Mouse (Mus musculus) forebrain, embryonic 12.5 days (tissue): ENCODE measurements around the gene Pfdn6. TPM values are rescaled to one million over a fixed set of nuclear protein-coding genes. Genes with fewer than 3 reads are reported as not detected.
"Not testable (repeated sequence)": the region's sequence is repeated elsewhere in the genome, so short reads cannot be mapped to it uniquely, and the experiment has no call there.

ENCODE experiments used
- ATAC-seq: fragments of 200-750 bp; cut with Nextera tagmentation; 2 replicates; pipeline ENCODE4 v1.8.0; 2017; ENCODE audit warnings: moderate TSS enrichment; ENCODE audit not compliant: low FRiP score
- H3K27ac ChIP-seq: fragments of 300-500 bp; sonication (generic); 2 replicates; pipeline ENCODE4 v1.5.1; 2016; ENCODE audit warnings: mild to moderate bottlenecking
- H3K27me3 ChIP-seq: fragments of 300-500 bp; sonication (generic); 2 replicates; pipeline ENCODE4 v1.6.1; 2016; ENCODE audit warnings: mild to moderate bottlenecking
- H3K36me3 ChIP-seq: fragments of 300-500 bp; sonication (generic); replicated peaks from 2 replicates; pipeline ENCODE4 v1.6.1; 2016; ENCODE audit warnings: mild to moderate bottlenecking
- H3K4me1 ChIP-seq: fragments of 300-500 bp; sonication (generic); 2 replicates; pipeline ENCODE4 v1.6.1; 2016
- H3K4me2 ChIP-seq: fragments of 300-500 bp; sonication (generic); 2 replicates; pipeline ENCODE4 v1.6.1; 2016; ENCODE audit warnings: mild to moderate bottlenecking, moderate library complexity
- H3K4me3 ChIP-seq: fragments of 300-500 bp; sonication (generic); replicated peaks from 2 replicates; pipeline ENCODE4 v1.5.1; 2016; ENCODE audit warnings: mild to moderate bottlenecking
- H3K9ac ChIP-seq: fragments of 300-500 bp; sonication (generic); 2 replicates; pipeline ENCODE4 v1.6.1; 2016; ENCODE audit warnings: mild to moderate bottlenecking
- H3K9me3 ChIP-seq: fragments of 300-500 bp; sonication (generic); 2 replicates; pipeline ENCODE4 v1.6.1; 2016
- WGBS: fragments of 180-500 bp; shearing (Covaris S2); methylation state at CpG from one replicate; pipeline ENCODE4 v1.1.7; 2016; 5-methylcytosine and 5-hydroxymethylcytosine counted together
- polyA plus RNA-seq: library from polyadenylated mRNA; unstranded; fragments of >200 nt; fragmentation: Nextera tagmentation; extraction: Ambion mirVana; gene quantifications from 2 replicates; pipeline ENCODE4 v1.2.1, GENCODE M21; 2016

The Pfdn6 gene
- polyA plus RNA-seq: 198 and 201 TPM in 2 replicates

DNA sequence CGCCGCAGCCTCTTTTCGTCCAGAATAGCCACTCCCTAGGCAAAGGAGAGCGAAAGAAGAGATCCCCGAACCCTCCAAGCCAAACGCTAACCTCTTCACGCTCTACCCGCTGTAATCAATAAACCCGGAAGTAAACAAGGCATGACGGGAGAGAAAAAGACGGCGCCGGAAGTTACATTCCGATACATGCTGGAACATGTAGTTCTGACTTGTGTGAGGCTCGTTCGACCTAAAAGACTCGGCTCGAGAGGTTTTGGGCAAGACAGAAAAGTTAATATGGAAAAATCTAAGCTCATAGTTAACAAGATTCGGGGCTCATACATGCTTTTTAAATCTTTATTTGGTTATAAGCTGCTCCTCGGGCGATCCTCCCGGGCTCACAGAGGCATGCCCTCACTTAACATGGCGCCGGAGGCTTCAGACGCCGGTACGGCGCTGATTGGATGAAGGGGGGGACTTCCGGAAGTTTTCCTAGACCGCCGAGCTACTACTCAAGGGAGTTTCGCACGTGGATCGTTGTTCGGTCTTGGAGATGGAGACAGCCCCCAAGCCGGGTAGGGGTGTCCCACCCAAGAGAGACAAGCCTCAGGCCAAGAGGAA lies at the start of gene Pfdn6, which contains the start of gene Wdr46:
Pfdn6 (minus strand) TSS at position 138 of the 600 bp plus-strand sequence.
Wdr46 (plus strand) TSS at position 455 of the 600 bp plus-strand sequence.
- Histone ChIP-seq H3K4me1 (peaks cover 23% of the 10 kb centered on the region), H3K36me3 (peaks cover 57% of the 10 kb centered on the region), H3K27ac (0 out of 2 replicates have a peak within 1 kb of the TSS, but pooled peaks have one; percentile 50), H3K9ac (peak within 1 kb of the TSS; percentile 81), H3K9me3 (no peaks in the 10 kb centered on the region), H3K4me2 (peak within 1 kb of the TSS; percentile 99), H3K27me3 (no peaks in the 10 kb centered on the region), H3K4me3 (peak within 1 kb of the TSS; percentile 87)
- WGBS: under 1% methylated on average over 36 of the region's 36 CpGs
- peak; percentile 88 for ATAC-seq

DNA sequence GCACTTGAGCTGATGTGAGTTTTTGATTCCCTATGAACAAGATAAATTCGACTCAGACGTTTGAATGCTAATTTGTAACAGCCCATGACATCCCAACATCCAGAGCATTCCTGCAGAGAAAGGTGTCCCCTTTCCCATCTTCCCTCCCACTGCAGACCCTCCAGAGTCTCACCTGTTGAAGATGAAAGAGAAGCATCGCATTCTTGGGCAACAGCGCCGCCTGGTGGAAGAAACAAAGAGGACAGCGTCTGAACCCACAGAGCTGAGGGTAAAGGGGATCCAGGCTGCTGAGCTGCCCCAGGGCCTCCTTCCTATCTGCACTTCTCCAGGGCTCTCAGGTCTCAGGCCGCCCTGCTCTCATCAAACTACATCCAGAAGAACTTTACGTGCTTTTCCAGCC lies 42.0 kb upstream of the Pfdn6 start:
- H3K36me3 ChIP-seq, H3K9me3 ChIP-seq, H3K27ac ChIP-seq, ATAC-seq, H3K9ac ChIP-seq: not testable (repeated sequence)
- Histone ChIP-seq H3K4me1 (peaks cover 20% of the 10 kb centered on the region), H3K4me2 (peak overlapping the region; percentile 59), H3K27me3 (peaks cover 36% of the 10 kb centered on the region), H3K4me3 (peak overlapping the region; percentile 45)
- WGBS: 11% methylated on average over 8 of the region's 8 CpGs

DNA sequence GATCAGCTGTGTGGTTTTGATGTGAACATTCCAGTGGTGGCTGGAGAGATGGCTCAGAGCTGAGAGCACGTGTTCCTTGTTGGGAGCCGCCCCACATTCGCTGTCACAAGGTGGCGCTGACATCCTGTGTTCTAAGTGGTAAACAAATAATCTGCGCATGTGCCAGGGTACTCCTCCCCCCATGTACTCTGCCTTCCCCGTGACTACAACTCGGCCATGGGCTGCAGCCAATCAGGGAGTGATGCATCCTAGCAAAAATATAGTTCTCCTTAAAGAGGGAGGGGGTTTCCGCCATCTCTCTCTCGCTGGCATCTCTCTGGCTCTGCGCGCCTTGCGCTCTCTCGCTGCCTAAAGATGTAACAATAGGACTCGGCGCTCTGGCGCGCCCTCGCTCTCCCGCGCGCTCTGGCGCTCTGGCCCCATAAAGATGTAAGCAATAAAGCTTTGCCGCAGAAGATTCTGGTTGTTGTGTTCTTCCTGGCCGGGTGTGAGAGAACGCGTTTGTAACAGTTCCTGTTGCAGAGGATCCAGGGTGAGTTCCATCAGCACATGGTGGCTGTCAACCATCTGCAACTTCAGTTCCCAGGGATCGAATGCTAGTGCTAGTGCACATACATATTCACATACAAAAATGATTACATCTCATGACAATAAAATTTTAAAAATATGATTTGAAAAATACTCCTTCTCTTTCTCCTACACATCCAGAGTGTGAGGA lies 41.2 kb upstream of the Pfdn6 start:
- Histone ChIP-seq H3K4me2 (peak overlapping the region; percentile 59), H3K27ac (peak overlapping the region; percentile 90), H3K4me1 (peaks cover 20% of the 10 kb centered on the region), H3K4me3 (peak overlapping the region; percentile 45), H3K9ac (peak overlapping the region; percentile 62), H3K27me3 (peaks cover 44% of the 10 kb centered on the region)
- ATAC-seq: peak; percentile 95
- not testable (repeated sequence) for H3K9me3 ChIP-seq, H3K36me3 ChIP-seq
- under 1% methylated on average over 27 of the region's 27 CpGs for WGBS

DNA sequence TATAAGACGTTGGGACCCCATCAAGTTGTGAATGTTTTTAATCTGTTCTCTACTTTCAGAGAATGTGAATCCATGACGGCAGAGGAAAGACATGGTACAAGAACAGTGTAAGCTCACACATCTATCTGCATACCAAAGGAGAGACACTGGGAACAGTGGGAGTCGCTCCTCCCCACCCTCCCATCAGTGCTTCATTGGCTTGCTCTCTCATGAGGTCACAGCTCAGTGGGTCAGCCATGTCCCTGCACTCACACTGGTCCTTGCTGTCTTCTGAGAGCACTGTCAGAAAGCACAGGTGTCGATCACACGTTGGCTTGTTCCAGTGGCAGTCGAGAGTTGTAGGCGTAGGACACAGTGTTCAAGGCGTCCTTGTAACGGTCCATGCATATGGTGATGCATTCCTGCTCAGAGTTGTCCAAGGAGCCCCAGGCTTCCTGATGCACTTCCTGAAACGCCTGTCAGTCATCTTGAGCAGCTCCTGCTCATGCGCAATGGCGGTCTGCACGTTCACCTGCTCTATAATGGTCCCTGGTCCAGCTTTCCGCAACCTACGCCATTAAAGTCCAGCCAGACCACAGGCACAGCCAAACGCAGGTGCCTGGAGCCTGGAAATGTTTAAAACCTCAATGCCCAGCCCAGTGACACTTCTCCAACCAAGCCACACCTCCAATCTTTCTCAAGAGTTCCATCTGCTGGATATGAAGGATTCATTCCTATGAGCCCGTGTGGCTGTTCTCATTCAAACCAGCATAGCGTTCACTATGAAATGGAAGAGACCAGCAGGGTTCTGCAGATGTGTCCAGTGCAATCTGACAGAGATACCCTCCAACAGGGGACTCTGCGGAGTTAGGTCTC lies 40.3 kb upstream of the Pfdn6 start:
- no peak overlapping the region for H3K9ac ChIP-seq
- 81% methylated on average over 19 of the region's 19 CpGs for WGBS
- H3K36me3 ChIP-seq: no peaks in the 10 kb centered on the region
- H3K27me3 ChIP-seq: peaks cover 48% of the 10 kb centered on the region
- H3K4me1 ChIP-seq: peaks cover 20% of the 10 kb centered on the region
- ATAC-seq: no peak
- H3K9me3 ChIP-seq: no peaks in the 10 kb centered on the region
- H3K4me2 ChIP-seq: peak overlapping the region; percentile 24
- H3K27ac ChIP-seq: no peak overlapping the region
- no peak overlapping the region; the same call in 1 of the 2 replicates for H3K4me3 ChIP-seq

DNA sequence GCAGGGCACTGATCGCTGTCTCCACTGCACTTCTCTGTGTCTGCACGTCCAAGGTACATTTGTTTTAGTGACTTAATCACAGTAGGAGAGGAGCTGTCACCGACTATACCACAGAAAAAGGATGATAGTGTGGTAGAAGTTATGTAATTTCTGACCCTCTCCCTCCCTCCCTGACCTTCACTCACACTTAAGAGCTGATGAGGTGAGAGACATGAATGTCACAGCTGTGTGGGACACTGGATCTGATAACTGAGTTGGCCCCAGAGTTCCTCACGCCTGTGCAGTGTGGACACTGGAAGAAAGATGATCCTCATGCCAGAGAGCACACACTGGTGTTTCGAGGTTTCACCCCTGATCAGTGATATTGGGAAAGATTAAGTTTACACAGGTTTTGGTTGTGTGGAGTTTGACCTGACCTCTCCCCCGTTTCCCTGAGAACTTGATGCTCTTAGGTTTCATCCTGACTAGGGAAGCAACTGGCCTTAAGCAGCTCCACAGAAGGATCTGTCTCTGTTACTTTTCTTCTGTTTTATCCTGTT lies 39.4 kb upstream of the Pfdn6 start:
- Histone ChIP-seq H3K4me3 (no peak overlapping the region), H3K36me3 (no peaks in the 10 kb centered on the region), H3K27me3 (peaks cover 50% of the 10 kb centered on the region), H3K9ac (no peak overlapping the region), H3K4me1 (peaks cover 20% of the 10 kb centered on the region), H3K27ac (no peak overlapping the region), H3K9me3 (no peaks in the 10 kb centered on the region), H3K4me2 (no peak overlapping the region)
- no peak for ATAC-seq
- 78% methylated on average over 6 of the region's 6 CpGs for WGBS

DNA sequence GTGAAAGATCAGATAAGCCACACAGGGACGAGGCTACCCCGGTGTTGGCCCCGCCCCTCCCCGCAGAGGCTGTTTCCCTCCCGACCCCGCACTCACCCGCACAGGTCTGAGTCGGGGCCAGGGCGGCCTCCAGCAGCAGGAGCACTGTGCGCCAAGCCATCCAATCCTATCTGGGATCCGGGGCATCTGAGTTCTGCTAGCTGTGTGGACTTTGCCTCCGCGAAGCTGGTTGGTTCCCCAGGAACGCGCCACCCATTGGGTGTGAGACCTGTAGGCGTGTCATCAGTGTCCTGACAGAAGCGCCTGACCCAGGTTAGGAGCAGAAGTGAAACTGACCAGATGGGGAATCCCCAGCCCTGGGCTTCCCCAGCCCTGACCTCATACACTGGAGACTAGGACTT lies 38.5 kb upstream of the Pfdn6 start:
- Histone ChIP-seq H3K4me3 (peak overlapping the region; percentile 33), H3K27me3 (peaks cover 50% of the 10 kb centered on the region), H3K4me2 (peak overlapping the region; percentile 51), H3K9ac (0 out of 2 replicates have a peak overlapping the region, but pooled peaks have one; percentile 25), H3K27ac (no peak overlapping the region), H3K36me3 (no peaks in the 10 kb centered on the region), H3K4me1 (peaks cover 20% of the 10 kb centered on the region), H3K9me3 (no peaks in the 10 kb centered on the region)
- ATAC-seq: no peak
- WGBS: under 1% methylated on average over 17 of the region's 17 CpGs

DNA sequence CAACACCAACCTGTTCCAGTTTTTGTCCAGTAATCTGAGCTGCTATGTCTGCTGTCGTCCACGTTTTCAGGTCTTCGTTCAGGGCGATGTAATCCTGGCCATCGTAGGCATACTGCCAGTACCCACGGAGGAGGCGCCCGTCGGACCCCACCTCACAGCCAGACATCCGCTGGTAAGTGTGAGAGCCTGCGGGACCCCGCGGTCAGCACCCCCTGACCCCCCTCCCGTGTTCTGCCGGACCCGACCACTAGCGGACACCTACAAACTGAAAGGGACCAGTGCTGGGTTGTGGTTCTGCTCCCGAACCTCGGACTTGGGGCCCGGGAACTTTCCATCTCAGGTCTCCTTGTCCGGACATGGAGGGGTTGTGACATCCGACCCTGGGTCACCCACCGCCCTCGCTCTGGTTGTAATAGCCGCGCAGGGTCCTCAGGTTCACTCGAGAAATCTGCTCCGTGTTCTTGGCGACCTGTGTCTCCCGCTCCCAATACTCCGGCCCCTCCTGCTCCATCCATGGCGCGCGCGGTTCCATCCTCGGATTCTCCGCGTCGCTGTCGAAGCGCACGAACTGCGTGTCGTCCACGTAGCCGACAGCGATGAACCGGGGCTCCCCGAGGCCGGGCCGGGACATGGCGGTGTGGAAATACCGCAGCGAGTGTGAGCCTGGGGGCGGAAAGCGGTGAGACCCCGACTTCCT lies 37.9 kb upstream of the Pfdn6 start:
- 3% methylated on average over 57 of the region's 57 CpGs for WGBS
- no peak overlapping the region for H3K27ac ChIP-seq
- ATAC-seq: no peak
- H3K27me3 ChIP-seq: peaks cover 54% of the 10 kb centered on the region
- H3K4me3 ChIP-seq: peak overlapping the region; percentile 33
- peak overlapping the region; percentile 51 for H3K4me2 ChIP-seq
- peaks cover 20% of the 10 kb centered on the region for H3K4me1 ChIP-seq
- H3K36me3 ChIP-seq: no peaks in the 10 kb centered on the region
- H3K9me3 ChIP-seq: no peaks in the 10 kb centered on the region
- 0 out of 2 replicates have a peak overlapping the region, but pooled peaks have one; percentile 25 for H3K9ac ChIP-seq

DNA sequence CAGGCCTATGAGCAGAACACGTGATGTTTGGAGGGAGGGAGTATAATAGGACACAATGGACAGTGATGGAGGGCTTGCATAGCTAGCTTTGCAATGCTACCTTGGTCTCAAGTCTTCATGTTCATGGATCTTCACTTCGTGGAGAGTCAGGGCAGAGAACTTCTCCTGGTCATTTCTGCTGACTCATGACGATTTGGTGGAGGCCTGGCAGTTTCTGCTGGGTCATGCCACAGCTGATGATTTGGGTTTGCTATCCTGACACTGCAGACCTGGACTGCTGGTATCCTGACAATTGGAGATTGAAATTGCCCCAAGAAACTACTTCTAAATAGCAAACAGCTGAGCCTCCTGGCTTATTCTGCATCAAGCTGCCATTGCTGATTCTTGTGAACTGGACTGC lies 33.4 kb upstream of the Pfdn6 start:
- Histone ChIP-seq H3K27ac (no peak overlapping the region), H3K4me3 (no peak overlapping the region), H3K9me3 (no peaks in the 10 kb centered on the region), H3K4me1 (peaks cover 7% of the 10 kb centered on the region; the same call in 1 of the 2 replicates), H3K9ac (no peak overlapping the region), H3K36me3 (no peaks in the 10 kb centered on the region), H3K27me3 (peaks cover 41% of the 10 kb centered on the region), H3K4me2 (no peak overlapping the region)
- WGBS: 65% methylated on average over 3 of the region's 3 CpGs
- no peak for ATAC-seq

DNA sequence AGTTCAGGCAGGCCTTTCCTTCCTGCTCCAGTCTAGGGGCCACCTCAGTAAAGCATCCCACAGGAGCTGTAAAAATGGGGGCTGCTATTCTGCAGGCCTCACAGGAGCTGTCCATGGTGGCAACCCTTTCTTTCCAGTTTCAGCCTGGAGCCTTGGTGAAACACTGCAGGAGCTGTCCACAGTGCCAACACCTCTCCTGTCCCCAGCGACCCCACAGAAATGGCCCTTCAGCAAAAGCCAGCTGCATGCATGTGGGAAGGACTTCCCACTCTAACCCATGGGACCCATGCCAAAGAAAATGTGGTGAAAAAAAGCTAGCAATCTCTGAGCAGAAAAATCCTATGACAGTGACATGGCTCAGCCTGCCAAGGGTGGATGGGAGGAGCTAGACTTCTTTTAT lies 32.5 kb upstream of the Pfdn6 start:
- Histone ChIP-seq H3K9me3 (no peaks in the 10 kb centered on the region), H3K27me3 (peaks cover 32% of the 10 kb centered on the region), H3K27ac (no peak overlapping the region), H3K36me3 (no peaks in the 10 kb centered on the region), H3K9ac (no peak overlapping the region), H3K4me1 (no peaks in the 10 kb centered on the region), H3K4me3 (no peak overlapping the region), H3K4me2 (no peak overlapping the region)
- no peak for ATAC-seq
- 18% methylated on average over 1 of the region's 1 CpGs for WGBS

DNA sequence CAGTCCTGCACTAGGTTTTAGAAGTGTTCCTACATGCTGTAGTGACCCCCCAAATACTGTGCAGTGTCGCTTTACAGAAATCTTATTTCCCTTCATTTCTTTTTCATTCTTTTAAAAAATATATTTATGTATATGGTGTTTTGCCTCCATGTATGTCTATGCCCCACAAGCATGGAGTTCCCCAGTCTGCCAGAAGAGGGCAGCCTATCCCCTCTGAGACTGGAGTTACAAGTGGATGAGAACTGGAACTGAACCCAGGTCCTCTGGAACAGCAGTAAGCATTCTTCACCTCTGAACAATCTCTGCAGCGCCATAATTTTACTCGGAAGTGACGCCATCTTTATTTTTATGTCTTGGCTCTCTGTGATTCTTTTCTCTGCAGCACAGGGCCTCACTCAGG lies 29.3 kb upstream of the Pfdn6 start:
- H3K4me1 ChIP-seq: no peaks in the 10 kb centered on the region
- peaks cover 12% of the 10 kb centered on the region for H3K27me3 ChIP-seq
- H3K4me2 ChIP-seq: no peak overlapping the region
- peaks cover 21% of the 10 kb centered on the region for H3K36me3 ChIP-seq
- no peak overlapping the region for H3K9ac ChIP-seq
- 79% methylated on average over 4 of the region's 4 CpGs for WGBS
- no peaks in the 10 kb centered on the region for H3K9me3 ChIP-seq
- H3K4me3 ChIP-seq: no peak overlapping the region
- no peak for ATAC-seq
- H3K27ac ChIP-seq: no peak overlapping the region

DNA sequence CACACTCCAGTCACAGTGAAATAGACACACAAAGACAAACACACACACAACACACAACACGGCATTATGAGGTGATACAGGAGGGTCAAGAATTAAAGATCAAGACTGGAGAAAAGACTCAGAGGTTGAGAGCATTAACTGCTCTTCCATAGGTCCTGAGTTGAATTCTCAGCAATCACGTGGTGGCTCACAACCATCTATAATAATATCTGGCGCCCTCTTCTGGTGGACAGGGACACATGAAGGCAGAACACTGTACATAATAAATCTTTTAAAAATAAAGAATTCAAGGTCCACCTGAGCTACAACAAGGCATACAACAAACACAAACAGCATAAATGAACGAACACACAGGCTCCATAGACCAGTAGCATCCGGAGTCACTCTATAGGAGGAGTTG lies 28.8 kb upstream of the Pfdn6 start:
- ATAC-seq: peak; percentile 63
- Histone ChIP-seq H3K27ac (no peak overlapping the region), H3K9me3 (no peaks in the 10 kb centered on the region), H3K4me3 (no peak overlapping the region), H3K27me3 (peaks cover 12% of the 10 kb centered on the region), H3K36me3 (peaks cover 25% of the 10 kb centered on the region), H3K4me2 (no peak overlapping the region), H3K4me1 (no peaks in the 10 kb centered on the region), H3K9ac (no peak overlapping the region)
- 28% methylated on average over 5 of the region's 5 CpGs for WGBS
